Mouse (Mus musculus): Measurements from ENCODE around the gene Tfap2c. TPM values are rescaled to one million over a fixed set of nuclear protein-coding genes. Genes with fewer than 3 reads are reported as not detected.

Gene Tfap2c
- total RNA-seq (2021): not detected
- long read RNA-seq, experiment 1: 0 reads
- long read RNA-seq, experiment 2: 0 reads

- H3K4me3 ChIP-seq: peak within 1 kb of the TSS; percentile 67
- TF ChIP-seq CTCF (IDR thresholded peaks at IDR 0.05): no peak
- intact Hi-C loops (cut with DNase I): loop anchor here (10.0 kb wide), 1 partner anchor 225 kb away; no protein-coding TSS in a partner anchor
- H3K27ac ChIP-seq: no peak within 1 kb of the TSS
- DNase-seq: peak; percentile 52
Measured at GRCm38 (mm10) chr2:172549371-172550155, at the start of gene Tfap2c. Tfap2c (plus strand) TSS chr2:172549593.

- no peak for TF ChIP-seq CTCF (IDR thresholded peaks at IDR 0.05)
- no peak for DNase-seq
- Histone ChIP-seq H3K4me3 (no peak overlapping the region), H3K27ac (no peak overlapping the region)
- intact Hi-C loops (cut with DNase I): loop anchor here (2.0 kb wide), 2 partner anchors 24 to 280 kb away; no protein-coding TSS in a partner anchor
Measured at GRCm38 (mm10) chr2:172500752-172501316, 48.6 kb upstream of the Tfap2c start.

DNA sequence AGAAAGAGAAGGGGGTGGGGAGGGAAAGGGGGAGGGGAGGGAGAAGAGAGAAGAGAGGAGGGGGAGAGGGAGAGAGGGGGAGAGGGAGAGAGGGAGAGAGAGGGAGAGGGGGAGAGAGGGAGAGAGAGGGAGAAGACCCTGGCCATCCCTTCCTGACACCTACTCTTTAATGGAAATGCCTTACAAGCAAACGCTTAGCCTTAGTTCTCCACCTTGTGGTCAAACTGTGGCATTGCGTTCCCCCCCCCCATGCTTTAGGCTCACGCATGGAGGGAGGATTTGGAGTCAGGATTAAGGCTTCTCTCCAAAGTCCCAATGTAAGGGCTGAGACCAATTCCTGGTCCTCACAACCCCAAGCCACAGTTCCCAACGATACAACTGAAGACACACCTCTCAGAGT, 48.1 kb upstream of the Tfap2c start:
- DNase-seq: peak; percentile 20
- Histone ChIP-seq H3K27ac (no peak overlapping the region), H3K4me3 (no peak overlapping the region)
- intact Hi-C loops (cut with DNase I): loop anchor here (2.0 kb wide), 2 partner anchors 25 to 281 kb away; no protein-coding TSS in a partner anchor
- TF ChIP-seq CTCF (IDR thresholded peaks at IDR 0.05): peak; percentile 75

- intact Hi-C loops (cut with DNase I): no loop called here
- no peak overlapping the region for H3K4me3 ChIP-seq
- no peak overlapping the region for H3K27ac ChIP-seq
- DNase-seq: no peak
- no peak for TF ChIP-seq CTCF (IDR thresholded peaks at IDR 0.05)
Measured at GRCm38 (mm10) chr2:172502168-172502567, 47.2 kb upstream of the Tfap2c start.

- Histone ChIP-seq H3K4me3 (no peak overlapping the region), H3K27ac (no peak overlapping the region)
- DNase-seq: no peak
- no peak for TF ChIP-seq CTCF (IDR thresholded peaks at IDR 0.05)
- intact Hi-C loops (cut with DNase I): no loop called here
Measured at GRCm38 (mm10) chr2:172506121-172506520, 43.3 kb upstream of the Tfap2c start.

GRCm38 (mm10) chr2:172510056-172510712, 39.2 kb upstream of the Tfap2c start:
- DNase-seq: no peak
- TF ChIP-seq CTCF (IDR thresholded peaks at IDR 0.05): no peak
- intact Hi-C loops (cut with DNase I): no loop called here
- no peak overlapping the region for H3K27ac ChIP-seq
- no peak overlapping the region for H3K4me3 ChIP-seq

- intact Hi-C loops (cut with DNase I): no loop called here
- DNase-seq: no peak
- TF ChIP-seq CTCF (IDR thresholded peaks at IDR 0.05): no peak
- H3K4me3 ChIP-seq: no peak overlapping the region
- H3K27ac ChIP-seq: no peak overlapping the region
Measured at GRCm38 (mm10) chr2:172510899-172511298, 38.5 kb upstream of the Tfap2c start.

GRCm38 (mm10) chr2:172516407-172516992, 32.9 kb upstream of the Tfap2c start:
- Histone ChIP-seq H3K27ac (no peak overlapping the region), H3K4me3 (no peak overlapping the region)
- no peak for TF ChIP-seq CTCF (IDR thresholded peaks at IDR 0.05)

GRCm38 (mm10) chr2:172520616-172521371, 28.6 kb upstream of the Tfap2c start:
- TF ChIP-seq CTCF (IDR thresholded peaks at IDR 0.05): no peak
- intact Hi-C loops (cut with DNase I): no loop called here
- Histone ChIP-seq H3K27ac (no peak overlapping the region), H3K4me3 (no peak overlapping the region)
- no peak for DNase-seq

More at GRCm38 (mm10) chr2:172516407-172516992, 32.9 kb upstream of the Tfap2c start:
- intact Hi-C loops (cut with DNase I): no loop called here
- no peak for DNase-seq

DNA sequence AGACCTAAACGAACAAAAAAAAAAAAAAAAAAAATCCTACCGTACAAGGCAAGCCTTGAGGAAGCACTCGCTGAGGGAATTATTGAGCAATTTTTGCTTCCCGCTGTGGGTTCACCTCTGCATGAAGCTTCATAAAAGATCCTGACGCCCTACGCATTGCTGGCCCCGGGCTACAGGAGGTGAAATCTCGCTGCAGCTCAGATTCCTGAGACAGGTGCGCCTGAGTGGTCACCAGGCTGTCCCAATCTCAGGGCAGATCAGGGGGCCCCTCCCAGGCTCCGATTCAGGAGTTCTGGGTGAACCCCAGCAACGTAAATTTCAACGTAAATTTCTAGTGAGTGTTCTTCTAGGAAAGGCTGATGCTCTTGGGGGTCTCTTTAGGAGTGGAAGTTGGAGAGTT, 26.9 kb upstream of the Tfap2c start:
- H3K4me3 ChIP-seq: no peak overlapping the region
- H3K27ac ChIP-seq: no peak overlapping the region
- no peak for DNase-seq
- intact Hi-C loops (cut with DNase I): no loop called here
- no peak for TF ChIP-seq CTCF (IDR thresholded peaks at IDR 0.05)

- intact Hi-C loops (cut with DNase I): no loop called here
Measured at GRCm38 (mm10) chr2:172527175-172527574, 22.2 kb upstream of the Tfap2c start.

GRCm38 (mm10) chr2:172543987-172544386, 5.4 kb upstream of the Tfap2c start:
- no peak for TF ChIP-seq CTCF (IDR thresholded peaks at IDR 0.05)
- intact Hi-C loops (cut with DNase I): no loop called here

More at GRCm38 (mm10) chr2:172527175-172527574, 22.2 kb upstream of the Tfap2c start:
- Histone ChIP-seq H3K27ac (no peak overlapping the region), H3K4me3 (no peak overlapping the region)
- TF ChIP-seq CTCF (IDR thresholded peaks at IDR 0.05): no peak
- DNase-seq: no peak

More at GRCm38 (mm10) chr2:172543987-172544386, 5.4 kb upstream of the Tfap2c start:
- Histone ChIP-seq H3K27ac (no peak overlapping the region), H3K4me3 (no peak overlapping the region)
- no peak for DNase-seq

Data from gastrocnemius, adult 2 months (tissue).